Mouse (Mus musculus): ENCODE results near the gene Ulk3. TPM values are rescaled to one million over a fixed set of nuclear protein-coding genes. Genes with fewer than 3 reads are reported as not detected.
A peak's percentile ranks its signal among the peaks of the same experiment; 100 is the strongest.

Ulk3 gene
- polyA plus RNA-seq, 1 experiment from 2014 or later: 14.5 TPM

GRCm38 (mm10) chr9:57584991-57585390 lies 4.3 kb upstream of the Ulk3 start:
- Histone ChIP-seq H3K27me3 (ENCODE audit: low read depth, poor library complexity, severe bottlenecking) (no peaks in the 10 kb centered on the region), H3K9me3 (replicated peaks) (no peaks in the 10 kb centered on the region), H3K4me1 (peaks cover 16% of the 10 kb centered on the region), H3K27ac (replicated peaks) (no peak overlapping the region), H3K36me3 (peaks cover 77% of the 10 kb centered on the region), H3K4me3 (no peak overlapping the region)
- DNase-seq (ENCODE audit: low spot score): no peak
- WGBS: 84% methylated on average over 3 of the region's 3 CpGs

- no peak for DNase-seq (ENCODE audit: low spot score)
- Histone ChIP-seq H3K27ac (replicated peaks) (0 out of 2 replicates have a peak overlapping the region, but pooled peaks have one; percentile 87), H3K27me3 (ENCODE audit: low read depth, poor library complexity, severe bottlenecking) (0 out of 2 replicates have a peak, but pooled peaks cover 7% of the 10 kb centered on the region), H3K36me3 (peaks cover 51% of the 10 kb centered on the region), H3K4me1 (peaks cover 50% of the 10 kb centered on the region), H3K9me3 (replicated peaks) (no peaks in the 10 kb centered on the region), H3K4me3 (peak overlapping the region; percentile 71)
- 34% methylated on average over 5 of the region's 5 CpGs for WGBS
These were observed 1.5 kb downstream of the Ulk3 start for GRCm38 (mm10) chr9:57590726-57591125.

- Histone ChIP-seq H3K9me3 (replicated peaks) (no peaks in the 10 kb centered on the region), H3K4me3 (0 out of 2 replicates have a peak overlapping the region, but pooled peaks have one; percentile 5), H3K27ac (replicated peaks) (peak overlapping the region; percentile 61; the same call in 1 of the 2 replicates), H3K36me3 (peaks cover 31% of the 10 kb centered on the region), H3K27me3 (ENCODE audit: low read depth, poor library complexity, severe bottlenecking) (0 out of 2 replicates have a peak, but pooled peaks cover 7% of the 10 kb centered on the region), H3K4me1 (peaks cover 65% of the 10 kb centered on the region)
- DNase-seq (ENCODE audit: low spot score): peak; percentile 33
- WGBS: 52% methylated on average over 12 of the region's 12 CpGs
These were observed 4.4 kb downstream of the Ulk3 start for GRCm38 (mm10) chr9:57593454-57594173.

GRCm38 (mm10) chr9:57594174-57594509 lies 4.9 kb downstream of the Ulk3 start:
- no peaks in the 10 kb centered on the region for H3K9me3 ChIP-seq (replicated peaks)
- WGBS: 76% methylated on average over 9 of the region's 9 CpGs
- peaks cover 31% of the 10 kb centered on the region for H3K36me3 ChIP-seq
- H3K27me3 ChIP-seq (ENCODE audit: low read depth, poor library complexity, severe bottlenecking): 0 out of 2 replicates have a peak, but pooled peaks cover 7% of the 10 kb centered on the region
- peaks cover 65% of the 10 kb centered on the region for H3K4me1 ChIP-seq
- peak overlapping the region; percentile 61; the same call in 1 of the 2 replicates for H3K27ac ChIP-seq (replicated peaks)
- 0 out of 2 replicates have a peak overlapping the region, but pooled peaks have one; percentile 5 for H3K4me3 ChIP-seq
- DNase-seq (ENCODE audit: low spot score): no peak

GRCm38 (mm10) chr9:57597265-57597664 lies 8.0 kb downstream of the Ulk3 start:
- peak overlapping the region; percentile 65 for H3K27ac ChIP-seq (replicated peaks)
- no peak for DNase-seq (ENCODE audit: low spot score)
- peaks cover 31% of the 10 kb centered on the region for H3K36me3 ChIP-seq
- no peak overlapping the region for H3K4me3 ChIP-seq
- H3K9me3 ChIP-seq (replicated peaks): no peaks in the 10 kb centered on the region
- no peaks in the 10 kb centered on the region for H3K27me3 ChIP-seq (ENCODE audit: low read depth, poor library complexity, severe bottlenecking)
- H3K4me1 ChIP-seq: peaks cover 73% of the 10 kb centered on the region
- 90% methylated on average over 8 of the region's 8 CpGs for WGBS

- Histone ChIP-seq H3K4me3 (no peak overlapping the region), H3K4me1 (peaks cover 72% of the 10 kb centered on the region), H3K9me3 (replicated peaks) (no peaks in the 10 kb centered on the region), H3K27me3 (ENCODE audit: low read depth, poor library complexity, severe bottlenecking) (no peaks in the 10 kb centered on the region), H3K36me3 (peaks cover 26% of the 10 kb centered on the region), H3K27ac (replicated peaks) (peak overlapping the region; percentile 65)
- DNase-seq (ENCODE audit: low spot score): peak; percentile 38
- 25% methylated on average over 4 of the region's 4 CpGs for WGBS
These were observed 8.7 kb downstream of the Ulk3 start for GRCm38 (mm10) chr9:57597929-57598382.

- Histone ChIP-seq H3K9me3 (replicated peaks) (no peaks in the 10 kb centered on the region), H3K27me3 (ENCODE audit: low read depth, poor library complexity, severe bottlenecking) (no peaks in the 10 kb centered on the region), H3K27ac (replicated peaks) (peak overlapping the region; percentile 65), H3K4me3 (no peak overlapping the region), H3K4me1 (peaks cover 62% of the 10 kb centered on the region), H3K36me3 (peaks cover 15% of the 10 kb centered on the region)
- 25% methylated on average over 8 of the region's 8 CpGs for WGBS
- peak; percentile 63 for DNase-seq (ENCODE audit: low spot score)
These were observed 9.8 kb downstream of the Ulk3 start for GRCm38 (mm10) chr9:57598851-57599563.

- peak; percentile 42 for DNase-seq (ENCODE audit: low spot score)
- Histone ChIP-seq H3K27ac (replicated peaks) (peak overlapping the region; percentile 65), H3K4me1 (peaks cover 69% of the 10 kb centered on the region), H3K36me3 (no peaks in the 10 kb centered on the region), H3K9me3 (replicated peaks) (no peaks in the 10 kb centered on the region), H3K4me3 (0 out of 2 replicates have a peak overlapping the region, but pooled peaks have one; percentile 14), H3K27me3 (ENCODE audit: low read depth, poor library complexity, severe bottlenecking) (peaks cover 14% of the 10 kb centered on the region; the same call in 1 of the 2 replicates)
- WGBS: 8% methylated on average over 3 of the region's 3 CpGs
These were observed 11.5 kb downstream of the Ulk3 start for GRCm38 (mm10) chr9:57600620-57601352.

GRCm38 (mm10) chr9:57601353-57601706 lies 12.1 kb downstream of the Ulk3 start:
- H3K36me3 ChIP-seq: no peaks in the 10 kb centered on the region
- 83% methylated on average over 2 of the region's 2 CpGs for WGBS
- H3K27me3 ChIP-seq (ENCODE audit: low read depth, poor library complexity, severe bottlenecking): peaks cover 19% of the 10 kb centered on the region
- H3K4me3 ChIP-seq: no peak overlapping the region
- no peaks in the 10 kb centered on the region for H3K9me3 ChIP-seq (replicated peaks)
- peak overlapping the region; percentile 65 for H3K27ac ChIP-seq (replicated peaks)
- no peak for DNase-seq (ENCODE audit: low spot score)
- peaks cover 74% of the 10 kb centered on the region for H3K4me1 ChIP-seq

- no peak overlapping the region for H3K4me3 ChIP-seq
- 78% methylated on average over 8 of the region's 8 CpGs for WGBS
- no peaks in the 10 kb centered on the region for H3K9me3 ChIP-seq (replicated peaks)
- H3K36me3 ChIP-seq: no peaks in the 10 kb centered on the region
- peaks cover 79% of the 10 kb centered on the region for H3K4me1 ChIP-seq
- no peak for DNase-seq (ENCODE audit: low spot score)
- H3K27me3 ChIP-seq (ENCODE audit: low read depth, poor library complexity, severe bottlenecking): peaks cover 27% of the 10 kb centered on the region
- peak overlapping the region; percentile 42 for H3K27ac ChIP-seq (replicated peaks)
These were observed 12.8 kb downstream of the Ulk3 start for GRCm38 (mm10) chr9:57602098-57602497.

- peaks cover 39% of the 10 kb centered on the region for H3K27me3 ChIP-seq (ENCODE audit: low read depth, poor library complexity, severe bottlenecking)
- H3K27ac ChIP-seq (replicated peaks): no peak overlapping the region
- no peak for DNase-seq (ENCODE audit: low spot score)
- H3K36me3 ChIP-seq: no peaks in the 10 kb centered on the region
- no peak overlapping the region for H3K4me3 ChIP-seq
- 77% methylated on average over 4 of the region's 4 CpGs for WGBS
- peaks cover 54% of the 10 kb centered on the region for H3K4me1 ChIP-seq
- no peaks in the 10 kb centered on the region for H3K9me3 ChIP-seq (replicated peaks)
These were observed 15.6 kb downstream of the Ulk3 start for GRCm38 (mm10) chr9:57604875-57605274.

GRCm38 (mm10) chr9:57605503-57605902 lies 16.3 kb downstream of the Ulk3 start:
- peaks cover 39% of the 10 kb centered on the region for H3K27me3 ChIP-seq (ENCODE audit: low read depth, poor library complexity, severe bottlenecking)
- no peak overlapping the region for H3K4me3 ChIP-seq
- WGBS: 11% methylated on average over 9 of the region's 9 CpGs
- DNase-seq (ENCODE audit: low spot score): no peak
- H3K27ac ChIP-seq (replicated peaks): no peak overlapping the region
- peaks cover 54% of the 10 kb centered on the region for H3K4me1 ChIP-seq
- no peaks in the 10 kb centered on the region for H3K9me3 ChIP-seq (replicated peaks)
- H3K36me3 ChIP-seq: no peaks in the 10 kb centered on the region

All from midbrain, embryonic 10.5 days (tissue).